Mouse (Mus musculus) CH12.LX (cell line): ENCODE measurements at regions not wholly inside any gene's neighbourhood (a gene's known extent, or its start where the extent isn't known, plus 50 kb on each side); places are given as distances from the start of the nearest gene placed in this dataset.

Experiments
- DNase-seq: peaks from one replicate; pipeline ENCODE4 v3.0.0-alpha.2; 2013; ENCODE audit errors: extremely low read depth
- H3K27ac ChIP-seq: 2 replicates; pipeline ENCODE4 v1.5.1; 2012; ENCODE audit warnings: low read depth, mild to moderate bottlenecking, control low read depth, moderate library complexity; ENCODE audit not compliant: insufficient read depth
- H3K27me3 ChIP-seq: replicated peaks from 2 replicates; pipeline ENCODE3; 2012; ENCODE audit warnings: inconsistent platforms
- H3K36me3 ChIP-seq, 2 experiments: replicated peaks in 1 of 2; 2 replicates each; pipeline versions ENCODE3 to v1.6.1; 2012; ENCODE audit warnings: inconsistent platforms in 1 of 2, low read length in 1 of 2, mild to moderate bottlenecking in 1 of 2, mixed read lengths in 1 of 2, moderate library complexity in 1 of 2; ENCODE audit not compliant: control insufficient read depth in 1 of 2, insufficient read depth in 1 of 2
- H3K4me1 ChIP-seq, 2 experiments: 2 replicates each; pipeline ENCODE4 v1.6.1; 2012; ENCODE audit warnings: inconsistent platforms in 1 of 2, moderate library complexity in 1 of 2; ENCODE audit not compliant: insufficient read depth in 2 of 2, control insufficient read depth in 1 of 2
- H3K4me2 ChIP-seq: 2 replicates; pipeline ENCODE4 v1.6.1; 2012; ENCODE audit warnings: low read depth, mild to moderate bottlenecking, control low read depth; ENCODE audit not compliant: poor library complexity, insufficient read depth, severe bottlenecking
- H3K4me3 ChIP-seq, 3 experiments: fragments of 150-350 bp in 1 of 3; sonication (generic) in 1 of 3; replicated peaks in 1 of 3; 2 replicates each; pipeline versions ENCODE3 to v1.5.1; 2011 to 2012; ENCODE audit warnings: low read depth in 2 of 3, low read length in 2 of 3, mild to moderate bottlenecking in 2 of 3, moderate library complexity in 2 of 3, control low read depth in 1 of 3, improper control_type of control experiment in 1 of 3, inconsistent platforms in 1 of 3, mixed read lengths in 1 of 3; ENCODE audit not compliant: poor library complexity in 1 of 3
- H3K79me2 ChIP-seq: replicated peaks from 2 replicates; pipeline ENCODE4 v1.6.1; 2012; ENCODE audit warnings: mild to moderate bottlenecking, moderate library complexity; ENCODE audit not compliant: control insufficient read depth, poor library complexity, insufficient read depth, severe bottlenecking; ENCODE audit errors: extremely low read depth
- H3K9ac ChIP-seq: 2 replicates; pipeline ENCODE4 v1.6.1; 2012; ENCODE audit warnings: low read depth, mild to moderate bottlenecking, control low read depth, moderate library complexity; ENCODE audit not compliant: insufficient read depth
- H3K9me3 ChIP-seq: replicated peaks from 2 replicates; pipeline ENCODE3; 2012; ENCODE audit warnings: low read length, inconsistent platforms, mixed read lengths
- CTCF ChIP-seq, 2 experiments: IDR thresholded peaks in 1 of 2; conservative IDR thresholded peaks in 1 of 2; 2 replicates each; pipeline ENCODE4 v1.5.1; 2011 to 2012; ENCODE audit warnings: low read depth in 2 of 2, low read length in 2 of 2, improper control_type of control experiment in 1 of 2, inconsistent platforms in 1 of 2, mild to moderate bottlenecking in 1 of 2, moderate library complexity in 1 of 2
- E2F4 ChIP-seq: IDR thresholded peaks from 2 replicates; pipeline ENCODE4 v1.6.1; 2011; ENCODE audit warnings: low read depth, low read length, improper control_type of control experiment; ENCODE audit not compliant: insufficient replicate concordance
- ELF1 ChIP-seq: IDR thresholded peaks from 2 replicates; pipeline ENCODE4 v1.6.1; 2014; ENCODE audit warnings: low read depth, mild to moderate bottlenecking, inconsistent platforms, low read length, improper control_type of control experiment
- GABPA ChIP-seq: IDR thresholded peaks from 2 replicates; pipeline ENCODE4 v1.6.1; 2012; ENCODE audit warnings: low read depth, low read length, improper control_type of control experiment, inconsistent platforms; ENCODE audit not compliant: insufficient replicate concordance
- JUND ChIP-seq: conservative IDR thresholded peaks from 2 replicates; pipeline ENCODE4 v1.6.1; 2011; ENCODE audit warnings: low read depth, low read length, improper control_type of control experiment
- KAT2A ChIP-seq: IDR thresholded peaks from 2 replicates; pipeline ENCODE4 v1.6.1; 2012; ENCODE audit warnings: low read length, improper control_type of control experiment, inconsistent platforms; ENCODE audit not compliant: insufficient replicate concordance
- MXI1 ChIP-seq: IDR thresholded peaks from 2 replicates; pipeline ENCODE4 v1.6.1; 2011; ENCODE audit warnings: mild to moderate bottlenecking, low read depth, low read length, improper control_type of control experiment
- PAX5 ChIP-seq: IDR thresholded peaks from 2 replicates; pipeline ENCODE4 v1.6.1; 2012; ENCODE audit warnings: low read length, inconsistent platforms, mixed read lengths
- RAD21 ChIP-seq: IDR thresholded peaks from 2 replicates; pipeline ENCODE4 v1.6.1; 2011; ENCODE audit warnings: low read depth, mild to moderate bottlenecking, low read length, improper control_type of control experiment, moderate library complexity
- SIN3A ChIP-seq: IDR thresholded peaks from 2 replicates; pipeline ENCODE4 v1.6.1; 2012; ENCODE audit warnings: low read length, improper control_type of control experiment, inconsistent platforms
- UBTF ChIP-seq: IDR thresholded peaks from 2 replicates; pipeline ENCODE4 v1.6.1; 2012; ENCODE audit warnings: low read depth, mild to moderate bottlenecking, inconsistent platforms, low read length, improper control_type of control experiment, moderate library complexity
- dilution Hi-C: fragments of 300-500 bp; cut with MboI; formaldehyde crosslinking; loops from 2 replicates; pipeline ENCODE4 v1.14.3; 2020; ENCODE audit warnings: low sequenced_read_pairs; ENCODE audit not compliant: extremely low pct_unique_long_range_greater_than_20kb, extremely low pct_ligation_motif_present
- in situ Hi-C: fragments of 300-500 bp; cut with MboI; formaldehyde crosslinking; loops from 3 replicates; pipeline ENCODE4 v1.14.3; 2019; ENCODE audit warnings: low sequenced_read_pairs, low pct_ligation_motif_present, low pct_unique_long_range_greater_than_20kb, mixed read lengths

DNA sequence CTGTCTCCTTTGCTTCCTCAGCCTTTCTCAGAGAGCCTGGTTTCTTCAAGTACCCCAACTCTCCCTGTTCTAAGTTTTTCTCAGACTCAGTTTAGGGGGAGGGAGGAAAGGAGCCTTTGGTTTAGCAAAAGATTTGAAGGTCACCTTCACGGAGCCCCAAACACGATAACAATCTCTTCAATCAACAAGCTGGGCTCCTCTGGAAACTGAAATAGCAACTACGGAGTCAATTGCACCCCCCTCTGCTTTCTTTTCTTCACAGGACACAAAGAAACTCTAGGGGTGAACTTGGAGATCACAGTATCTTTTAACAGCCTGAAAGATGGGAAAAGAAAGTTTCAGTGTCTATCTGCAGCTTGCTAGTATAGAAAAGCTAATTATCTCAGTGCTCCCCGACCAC, 151.4 kb upstream of the 1700012A03Rik start:
- Histone ChIP-seq H3K4me1 (no peaks in the 10 kb centered on the region), H3K9me3 (no peaks in the 10 kb centered on the region), H3K9ac (no peak overlapping the region), H3K27me3 (peaks cover 81% of the 10 kb centered on the region), H3K4me2 (no peak overlapping the region), H3K79me2 (no peaks in the 10 kb centered on the region), H3K36me3 (no peaks in the 10 kb centered on the region), H3K4me3 (no peak overlapping the region), H3K27ac (no peak overlapping the region)
- dilution Hi-C loops (no loop called here), in situ Hi-C loops (no loop called here)
- DNase-seq: no peak
- TF ChIP-seq GABPA: no peak
- TF ChIP-seq SIN3A: no peak
- TF ChIP-seq MXI1: no peak

DNA sequence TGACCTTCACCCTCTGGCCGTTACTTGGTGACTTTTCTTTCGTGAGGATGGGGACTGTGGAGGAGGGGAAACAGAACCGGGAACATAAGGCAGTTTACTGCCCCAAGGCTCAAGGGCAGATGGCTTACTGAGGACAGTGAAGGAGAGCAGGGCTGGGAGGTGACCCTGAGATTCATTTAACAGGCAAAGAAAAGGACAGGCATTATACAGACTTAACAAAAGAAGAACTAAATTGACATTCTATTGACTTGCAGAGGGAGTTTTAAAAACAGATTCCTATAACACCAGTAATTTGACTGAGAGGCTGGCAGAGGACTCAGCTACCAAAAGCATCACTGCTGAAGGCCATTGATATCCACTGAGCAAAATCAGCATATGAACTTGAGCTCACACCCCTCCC, 153.0 kb upstream of the 1700012A03Rik start:
- in situ Hi-C loops (no loop called here), dilution Hi-C loops (no loop called here)
- Histone ChIP-seq H3K9ac (no peak overlapping the region), H3K4me2 (no peak overlapping the region), H3K79me2 (no peaks in the 10 kb centered on the region), H3K9me3 (no peaks in the 10 kb centered on the region), H3K27me3 (peaks cover 83% of the 10 kb centered on the region), H3K27ac (no peak overlapping the region), H3K36me3 (no peaks in the 10 kb centered on the region), H3K4me3 (no peak overlapping the region), H3K4me1 (no peaks in the 10 kb centered on the region)
- TF ChIP-seq UBTF (no peak), PAX5 (no peak), KAT2A (no peak), E2F4 (no peak)
- DNase-seq: no peak

DNA sequence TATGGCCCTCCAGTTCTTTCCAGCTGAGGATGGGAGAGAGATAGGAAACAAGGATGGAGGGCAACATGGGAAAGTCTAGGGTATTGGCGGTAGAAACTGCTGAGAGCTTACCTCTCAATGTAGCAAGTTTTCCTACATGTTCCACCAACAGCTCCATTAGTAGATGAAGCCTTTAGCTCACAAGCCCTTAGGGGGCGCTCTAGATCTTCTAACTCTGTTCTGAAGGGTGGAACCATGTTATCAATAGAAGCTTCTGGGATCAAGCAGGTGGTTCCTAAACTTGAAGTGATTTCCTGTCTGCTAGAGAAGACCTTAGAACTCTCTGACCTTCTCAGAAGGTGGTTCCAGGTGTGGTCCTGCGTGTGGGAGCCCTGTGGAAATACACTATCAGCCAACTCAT, 154.2 kb upstream of the 1700012A03Rik start:
- no peak for TF ChIP-seq ELF1
- no peak for TF ChIP-seq JUND
- TF ChIP-seq CTCF (conservative IDR thresholded peaks at IDR 0.05 in 1 of 2, IDR thresholded peaks at IDR 0.05 in 1 of 2; ENCODE audit: low read depth in 2 of 2, low read length in 2 of 2): peak in 1 of 2 experiments; percentile 49; a peak in 2 of 4 replicates
- TF ChIP-seq RAD21: peak; percentile 23
- dilution Hi-C loops: no loop called here
- no peaks in the 10 kb centered on the region for H3K4me1 ChIP-seq
- no peak overlapping the region for H3K4me2 ChIP-seq
- no peak overlapping the region for H3K4me3 ChIP-seq
- in situ Hi-C loops: no loop called here
- peak; percentile 17 for DNase-seq
- H3K9ac ChIP-seq: no peak overlapping the region
- no peaks in the 10 kb centered on the region for H3K79me2 ChIP-seq
- H3K27ac ChIP-seq: no peak overlapping the region
- H3K27me3 ChIP-seq: peaks cover 82% of the 10 kb centered on the region
- H3K36me3 ChIP-seq: no peaks in the 10 kb centered on the region
- no peaks in the 10 kb centered on the region for H3K9me3 ChIP-seq
